13 mouse cellular contexts compared by ENCODE assay signal in genomic region chr15:62223156-62223840, GRCm38 (mm10).
DNase-seq lines count a peak whose midpoint lies in the region; ATAC-seq and TF ChIP-seq lines count a peak whose summit lies in the region.
"Had no signal": no experiment of that assay in that cellular context is flagged by ENCODE, and none has a peak within 500 bp of the region (broad histone marks: within the 10 kb centered on the region; RNA-seq: fewer than 3 reads in every experiment).

No protein-coding gene starts in this region.

- no peaks in the 10 kb centered on the region for H3K27me3 ChIP-seq in forebrain, embryonic 10.5 days (ENCODE audit: poor library complexity, severe bottlenecking)
- no peaks in the 10 kb centered on the region for H3K27me3 ChIP-seq in forebrain, embryonic 15.5 days
- no peaks in the 10 kb centered on the region for H3K27me3 ChIP-seq in liver, embryonic 13.5 days
- H3K27me3 ChIP-seq: limb, embryonic 13.5 days had no signal

- no peak overlapping the region for H3K4me3 ChIP-seq in forebrain, embryonic 10.5 days
- H3K4me3 ChIP-seq in forebrain, embryonic 15.5 days, result no peak overlapping the region
- no peak overlapping the region for H3K4me3 ChIP-seq in bone marrow, adult 2 months (replicated peaks; ENCODE audit: control insufficient read depth, low read depth, low read length)
- H3K4me3 ChIP-seq in liver, embryonic 13.5 days (replicated peaks), result peak overlapping the region; percentile 2; the same call in 1 of the 2 replicates
- H3K4me3 ChIP-seq: limb, embryonic 13.5 days had no signal

- peak overlapping the region; percentile 20; the same call in 1 of the 2 replicates for H3K27ac ChIP-seq in forebrain, embryonic 10.5 days
- no peak overlapping the region for H3K27ac ChIP-seq in forebrain, embryonic 15.5 days (replicated peaks)
- H3K27ac ChIP-seq in bone marrow, adult 2 months (ENCODE audit: control insufficient read depth, insufficient read depth, low read depth, low read length, poor library complexity), result 0 out of 2 replicates have a peak overlapping the region, but pooled peaks have one; percentile 3
- peak overlapping the region; percentile 87 for H3K27ac ChIP-seq in liver, embryonic 13.5 days
- H3K27ac ChIP-seq: limb, embryonic 13.5 days had no signal

- ATAC-seq in forebrain, embryonic 15.5 days (replicated peaks), result no peak
- peak; percentile 62 for ATAC-seq in liver, embryonic 13.5 days (ENCODE audit: low read depth)

- no peaks in the 10 kb centered on the region for H3K4me1 ChIP-seq in forebrain, embryonic 10.5 days
- H3K4me1 ChIP-seq in forebrain, embryonic 15.5 days, result no peaks in the 10 kb centered on the region
- peaks cover 3% of the 10 kb centered on the region; the same call in 1 of the 2 replicates for H3K4me1 ChIP-seq in bone marrow, adult 2 months (ENCODE audit: control insufficient read depth, insufficient read depth, low read length)
- peaks cover 66% of the 10 kb centered on the region for H3K4me1 ChIP-seq in liver, embryonic 13.5 days (replicated peaks)
- H3K4me1 ChIP-seq: limb, embryonic 13.5 days had no signal

- no peak for TF ChIP-seq CTCF in bone marrow, adult 2 months (IDR thresholded peaks at IDR 0.05; ENCODE audit: control insufficient read depth, insufficient read depth, low read length)

- H3K9me3 ChIP-seq in forebrain, embryonic 10.5 days, result no peaks in the 10 kb centered on the region
- no peaks in the 10 kb centered on the region for H3K9me3 ChIP-seq in forebrain, embryonic 15.5 days
- no peaks in the 10 kb centered on the region for H3K9me3 ChIP-seq in liver, embryonic 13.5 days (replicated peaks)
- H3K9me3 ChIP-seq: limb, embryonic 13.5 days had no signal

- WGBS in forebrain, embryonic 10.5 days, result 88% methylated on average over 6 of the region's 6 CpGs
- 90% methylated on average over 6 of the region's 6 CpGs for WGBS in forebrain, embryonic 15.5 days
- 69% methylated on average over 6 of the region's 6 CpGs for WGBS in bone marrow, adult 2 months
- 24% methylated on average over 6 of the region's 6 CpGs for WGBS in liver, embryonic 13.5 days (ENCODE audit: insufficient replicate concordance)

- H3K36me3 ChIP-seq in forebrain, embryonic 10.5 days (replicated peaks), result 0 out of 2 replicates have a peak, but pooled peaks cover 10% of the 10 kb centered on the region
- no peaks in the 10 kb centered on the region for H3K36me3 ChIP-seq in forebrain, embryonic 15.5 days
- peaks cover 15% of the 10 kb centered on the region for H3K36me3 ChIP-seq in liver, embryonic 13.5 days
- H3K36me3 ChIP-seq: limb, embryonic 13.5 days had no signal

- DNase-seq in forebrain, embryonic 10.5 days (ENCODE audit: extremely low spot score, low spot score), result no peak
- peak; percentile 21 for DNase-seq in 3T3-L1 (ENCODE audit: low read depth, low spot score)
- peak; percentile 62 for DNase-seq in liver, embryonic 13.5 days
- no peak for DNase-seq in cerebellum, postnatal 25 days
- DNase-seq in thymus, postnatal 4 days, result no peak
- no peak for DNase-seq in ovary, postnatal 10 days (ENCODE audit: low spot score)
- DNase-seq: gastrocnemius, postnatal 14 days; kidney, adult 9 months; lung, postnatal 4 days; right cerebral cortex, adult 18-20 months had no signal

- H3K9ac ChIP-seq in forebrain, embryonic 15.5 days (replicated peaks), result no peak overlapping the region
- peak overlapping the region; percentile 57 for H3K9ac ChIP-seq in liver, embryonic 13.5 days
- H3K9ac ChIP-seq: limb, embryonic 13.5 days had no signal

- no peak for TF ChIP-seq POLR2A in bone marrow, adult 2 months (IDR thresholded peaks at IDR 0.05; ENCODE audit: borderline replicate concordance, control insufficient read depth, low read depth, low read length)

- no peak overlapping the region for H3K4me2 ChIP-seq in forebrain, embryonic 15.5 days (replicated peaks)
- H3K4me2 ChIP-seq in liver, embryonic 13.5 days, result peak overlapping the region; percentile 54
- H3K4me2 ChIP-seq: limb, embryonic 13.5 days had no signal

Comparison
In these comparisons a context has a peak if more than half of its experiments do, and no peak if none do; other contexts are left out.
1. DNase-seq: peak in 3T3-L1 (single experiment) and liver, embryonic 13.5 days (single experiment); none in forebrain, embryonic 10.5 days (single experiment), cerebellum, postnatal 25 days (0 of 2), thymus, postnatal 4 days (single experiment) and ovary, postnatal 10 days (single experiment).